Mouse (Mus musculus): ENCODE data around the gene Cdkn1b. TPM values are rescaled to one million over a fixed set of nuclear protein-coding genes. Genes with fewer than 3 reads are reported as not detected.
A peak's percentile ranks its signal among the peaks of the same experiment; 100 is the strongest.

Cdkn1b gene
- polyA plus RNA-seq, 1 experiment from 2014 or later, result 14.4 TPM

GRCm38 (mm10) chr6:134903891-134904884 lies 16.0 kb upstream of the Cdkn1b start:
- TF ChIP-seq CTCF (IDR thresholded peaks at IDR 0.05; ENCODE audit: low read depth) (no peak), EP300 (optimal IDR thresholded peaks at IDR 0.05) (no peak)
- H3K4me1 ChIP-seq (replicated peaks; ENCODE audit: control insufficient read depth, insufficient read depth), result no peaks in the 10 kb centered on the region
- no peak for DNase-seq (ENCODE audit: low spot score)

GRCm38 (mm10) chr6:134905811-134906210 lies 14.4 kb upstream of the Cdkn1b start:
- Histone ChIP-seq H3K27me3 (ENCODE audit: control insufficient read depth, insufficient read depth, low read length) (no peaks in the 10 kb centered on the region), H3K4me3 (ENCODE audit: low read depth, low read length) (no peak overlapping the region), H3K9me3 (ENCODE audit: control insufficient read depth, low read length) (no peaks in the 10 kb centered on the region), H3K27ac (replicated peaks) (no peak overlapping the region), H3K36me3 (ENCODE audit: control insufficient read depth, insufficient read depth, low read length) (no peaks in the 10 kb centered on the region), H3K4me1 (replicated peaks; ENCODE audit: control insufficient read depth, insufficient read depth) (no peaks in the 10 kb centered on the region), H3K9ac (ENCODE audit: low read length) (no peak overlapping the region), H3K4me2 (replicated peaks; ENCODE audit: low read depth) (no peak overlapping the region)
- DNase-seq (ENCODE audit: low spot score) (no peak), ATAC-seq (ENCODE audit: low FRiP score, low TSS enrichment) (no peak)
- 87% methylated on average over 1 of the region's 1 CpGs for whole genome bisulfite sequencing
- no peak for TF ChIP-seq CTCF (IDR thresholded peaks at IDR 0.05; ENCODE audit: low read depth)
- TF ChIP-seq EP300 (optimal IDR thresholded peaks at IDR 0.05), result no peak

More at GRCm38 (mm10) chr6:134903891-134904884, 16.0 kb upstream of the Cdkn1b start:
- no peaks in the 10 kb centered on the region for H3K27me3 ChIP-seq (ENCODE audit: control insufficient read depth, insufficient read depth, low read length)
- no peaks in the 10 kb centered on the region for H3K36me3 ChIP-seq (ENCODE audit: control insufficient read depth, insufficient read depth, low read length)
- no peak overlapping the region for H3K27ac ChIP-seq (replicated peaks)
- WGBS, result 79% methylated on average over 10 of the region's 10 CpGs
- ATAC-seq (ENCODE audit: low FRiP score, low TSS enrichment), result no peak
- no peaks in the 10 kb centered on the region for H3K9me3 ChIP-seq (ENCODE audit: control insufficient read depth, low read length)
- no peak overlapping the region for H3K9ac ChIP-seq (ENCODE audit: low read length)
- H3K4me2 ChIP-seq (replicated peaks; ENCODE audit: low read depth), result no peak overlapping the region
- no peak overlapping the region for H3K4me3 ChIP-seq (ENCODE audit: low read depth, low read length)

GRCm38 (mm10) chr6:134914523-134914922 lies 5.7 kb upstream of the Cdkn1b start:
- Histone ChIP-seq H3K27ac (replicated peaks) (no peak overlapping the region), H3K9me3 (ENCODE audit: control insufficient read depth, low read length) (no peaks in the 10 kb centered on the region), H3K9ac (ENCODE audit: low read length) (no peak overlapping the region), H3K36me3 (ENCODE audit: control insufficient read depth, insufficient read depth, low read length) (no peaks in the 10 kb centered on the region), H3K4me3 (ENCODE audit: low read depth, low read length) (no peak overlapping the region), H3K27me3 (ENCODE audit: control insufficient read depth, insufficient read depth, low read length) (no peaks in the 10 kb centered on the region), H3K4me2 (replicated peaks; ENCODE audit: low read depth) (no peak overlapping the region), H3K4me1 (replicated peaks; ENCODE audit: control insufficient read depth, insufficient read depth) (no peaks in the 10 kb centered on the region)
- no peak for ATAC-seq (ENCODE audit: low FRiP score, low TSS enrichment)
- 83% methylated on average over 5 of the region's 5 CpGs for whole genome bisulfite sequencing
- TF ChIP-seq EP300 (optimal IDR thresholded peaks at IDR 0.05), result no peak
- TF ChIP-seq CTCF (IDR thresholded peaks at IDR 0.05; ENCODE audit: low read depth), result no peak
- no peak for DNase-seq (ENCODE audit: low spot score)

- Histone ChIP-seq H3K9me3 (ENCODE audit: control insufficient read depth, low read length) (no peaks in the 10 kb centered on the region), H3K36me3 (ENCODE audit: control insufficient read depth, insufficient read depth, low read length) (no peaks in the 10 kb centered on the region), H3K4me2 (replicated peaks; ENCODE audit: low read depth) (peak overlapping the region; percentile 82), H3K4me3 (ENCODE audit: low read depth, low read length) (peak overlapping the region; percentile 44), H3K27ac (replicated peaks) (peak overlapping the region; percentile 77), H3K4me1 (replicated peaks; ENCODE audit: control insufficient read depth, insufficient read depth) (no peaks in the 10 kb centered on the region), H3K27me3 (ENCODE audit: control insufficient read depth, insufficient read depth, low read length) (no peaks in the 10 kb centered on the region), H3K9ac (ENCODE audit: low read length) (peak overlapping the region; percentile 67)
- ATAC-seq (ENCODE audit: low FRiP score, low TSS enrichment) (no peak), DNase-seq (ENCODE audit: low spot score) (peak; percentile 44)
- TF ChIP-seq EP300 (optimal IDR thresholded peaks at IDR 0.05), result no peak
- no peak for TF ChIP-seq CTCF (IDR thresholded peaks at IDR 0.05; ENCODE audit: low read depth)
- WGBS, result under 1% methylated on average over 11 of the region's 11 CpGs
Observed at GRCm38 (mm10) chr6:134916641-134917040, 3.6 kb upstream of the Cdkn1b start.

- Histone ChIP-seq H3K9me3 (ENCODE audit: control insufficient read depth, low read length) (no peaks in the 10 kb centered on the region), H3K27me3 (ENCODE audit: control insufficient read depth, insufficient read depth, low read length) (no peaks in the 10 kb centered on the region), H3K4me1 (replicated peaks; ENCODE audit: control insufficient read depth, insufficient read depth) (peaks cover 2% of the 10 kb centered on the region; the same call in 1 of the 2 replicates), H3K36me3 (ENCODE audit: control insufficient read depth, insufficient read depth, low read length) (no peaks in the 10 kb centered on the region), H3K4me3 (ENCODE audit: low read depth, low read length) (peak overlapping the region; percentile 44), H3K27ac (replicated peaks) (peak overlapping the region; percentile 77), H3K4me2 (replicated peaks; ENCODE audit: low read depth) (peak overlapping the region; percentile 82), H3K9ac (ENCODE audit: low read length) (peak overlapping the region; percentile 67)
- ATAC-seq (ENCODE audit: low FRiP score, low TSS enrichment), result peak; percentile 19; the same call in 1 of the 2 replicates
- TF ChIP-seq EP300 (optimal IDR thresholded peaks at IDR 0.05) (no peak), CTCF (IDR thresholded peaks at IDR 0.05; ENCODE audit: low read depth) (no peak)
- WGBS, result 2% methylated on average over 11 of the region's 11 CpGs
- peak; percentile 70 for DNase-seq (ENCODE audit: low spot score)
Observed at GRCm38 (mm10) chr6:134917087-134917486, 3.1 kb upstream of the Cdkn1b start.

- TF ChIP-seq EP300 (optimal IDR thresholded peaks at IDR 0.05) (no peak), CTCF (IDR thresholded peaks at IDR 0.05; ENCODE audit: low read depth) (no peak)
- H3K4me3 ChIP-seq (ENCODE audit: low read depth, low read length), result no peak overlapping the region
- WGBS, result 84% methylated on average over 10 of the region's 10 CpGs
- H3K27me3 ChIP-seq (ENCODE audit: control insufficient read depth, insufficient read depth, low read length), result no peaks in the 10 kb centered on the region
- H3K36me3 ChIP-seq (ENCODE audit: control insufficient read depth, insufficient read depth, low read length), result no peaks in the 10 kb centered on the region
- H3K4me1 ChIP-seq (replicated peaks; ENCODE audit: control insufficient read depth, insufficient read depth), result peaks cover 3% of the 10 kb centered on the region; the same call in 1 of the 2 replicates
- DNase-seq (ENCODE audit: low spot score) (no peak), ATAC-seq (ENCODE audit: low FRiP score, low TSS enrichment) (no peak)
- peak overlapping the region; percentile 99; the same call in 1 of the 2 replicates for H3K4me2 ChIP-seq (replicated peaks; ENCODE audit: low read depth)
- H3K9me3 ChIP-seq (ENCODE audit: control insufficient read depth, low read length), result no peaks in the 10 kb centered on the region
- peak overlapping the region; percentile 97 for H3K27ac ChIP-seq (replicated peaks)
- H3K9ac ChIP-seq (ENCODE audit: low read length), result no peak overlapping the region
Observed at GRCm38 (mm10) chr6:134918769-134919168, 1.4 kb upstream of the Cdkn1b start.

Measured in stomach, postnatal 0 days (tissue).